Mouse (Mus musculus) layer of hippocampus, postnatal 25 days (tissue): ENCODE measurements around the gene Atxn7. TPM values are rescaled to one million over a fixed set of nuclear protein-coding genes. Genes with fewer than 3 reads are reported as not detected.
"Not testable (repeated sequence)": the region's sequence is repeated elsewhere in the genome, so short reads cannot be mapped to it uniquely, and the experiment has no call there.

Experiments used
- DNase-seq, 2 experiments: peaks; one replicate each; pipeline ENCODE4 v3.0.0; 2022; ENCODE audit warnings: mixed read lengths in 2 of 2, low spot score in 1 of 2; ENCODE audit errors: extremely low spot score in 1 of 2
- total RNA-seq, 2 experiments: library from RNA; stranded (reverse); gene quantifications; 2 replicates each; pipeline ENCODE4 v1.2.3; 2021

The Atxn7 gene
- total RNA-seq, 2 experiments from 2014 or later, result 22.1 to 29.4 TPM

- no peak for DNase-seq
These were observed 20.0 kb downstream of the Atxn7 start for GRCm38 (mm10) chr14:13981286-13981685.

DNA sequence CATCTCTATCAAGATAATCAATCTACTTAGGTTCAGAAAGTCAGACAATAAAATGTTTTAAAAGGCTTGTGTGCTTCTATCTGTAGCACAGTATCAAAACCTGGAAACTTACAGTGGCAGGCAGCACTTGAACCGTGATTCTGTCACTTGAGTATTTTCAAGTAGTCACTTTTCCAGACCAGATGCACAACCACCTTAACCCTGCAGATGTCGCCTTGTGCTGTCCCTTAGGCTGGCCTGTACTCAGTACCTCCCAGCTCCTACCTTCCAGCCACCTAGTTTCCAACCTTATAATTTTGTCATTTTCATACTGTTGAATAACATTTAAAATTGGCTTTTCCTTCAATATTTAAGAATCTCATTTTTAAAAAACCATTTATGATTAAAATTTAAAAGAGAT, 20.9 kb downstream of the Atxn7 start:
- no peak for DNase-seq

GRCm38 (mm10) chr14:13988397-13988796, 27.2 kb downstream of the Atxn7 start:
- DNase-seq, result no peak

GRCm38 (mm10) chr14:13990741-13991140, 29.5 kb downstream of the Atxn7 start:
- no peak for DNase-seq

DNA sequence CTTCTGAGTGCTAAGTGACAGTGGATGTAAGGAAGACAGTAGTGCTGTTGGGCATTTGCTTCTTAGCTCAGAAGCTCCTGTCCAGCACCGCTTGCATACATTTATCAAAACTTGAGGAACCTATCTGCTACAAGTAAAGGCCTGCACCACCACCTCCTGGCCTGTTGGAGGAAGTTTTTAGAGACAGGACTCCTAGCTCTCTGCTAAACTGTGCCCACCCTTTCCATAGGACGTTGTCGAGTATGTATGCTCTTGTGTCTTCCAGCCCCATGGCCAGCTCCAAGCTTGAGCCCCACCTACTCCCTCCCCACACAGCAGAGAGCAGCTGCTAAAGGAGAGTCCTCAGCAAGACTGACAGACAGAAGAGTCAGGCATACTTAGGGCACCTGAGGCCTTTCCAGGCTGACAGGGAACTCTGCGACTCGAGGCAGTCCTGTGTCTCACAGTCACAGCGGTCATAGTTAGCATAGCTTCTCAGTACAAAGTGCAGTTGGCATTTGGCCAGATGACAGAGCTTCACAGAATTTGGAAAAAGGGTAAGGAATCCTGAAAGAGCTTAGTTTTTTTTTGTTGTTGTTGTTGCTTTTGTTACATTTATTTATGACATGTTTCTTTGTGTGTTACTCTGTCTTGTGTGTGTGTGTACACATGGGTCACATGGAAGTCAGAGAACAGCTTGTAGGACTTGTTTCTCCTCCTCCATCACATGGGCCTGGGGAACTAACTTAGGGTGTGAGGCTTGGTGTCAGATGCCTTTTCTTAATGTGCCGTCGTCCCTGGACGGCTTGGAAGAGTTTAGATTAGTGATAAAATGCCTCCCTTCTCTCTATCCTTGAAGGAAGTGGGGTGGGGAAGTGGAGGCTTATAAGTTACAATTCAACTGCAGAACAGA, 34.2 kb downstream of the Atxn7 start:
- DNase-seq, result no peak

GRCm38 (mm10) chr14:14002771-14003170, 41.5 kb downstream of the Atxn7 start:
- no peak for DNase-seq

GRCm38 (mm10) chr14:14009712-14010111, 48.5 kb downstream of the Atxn7 start:
- no peak for DNase-seq

DNA sequence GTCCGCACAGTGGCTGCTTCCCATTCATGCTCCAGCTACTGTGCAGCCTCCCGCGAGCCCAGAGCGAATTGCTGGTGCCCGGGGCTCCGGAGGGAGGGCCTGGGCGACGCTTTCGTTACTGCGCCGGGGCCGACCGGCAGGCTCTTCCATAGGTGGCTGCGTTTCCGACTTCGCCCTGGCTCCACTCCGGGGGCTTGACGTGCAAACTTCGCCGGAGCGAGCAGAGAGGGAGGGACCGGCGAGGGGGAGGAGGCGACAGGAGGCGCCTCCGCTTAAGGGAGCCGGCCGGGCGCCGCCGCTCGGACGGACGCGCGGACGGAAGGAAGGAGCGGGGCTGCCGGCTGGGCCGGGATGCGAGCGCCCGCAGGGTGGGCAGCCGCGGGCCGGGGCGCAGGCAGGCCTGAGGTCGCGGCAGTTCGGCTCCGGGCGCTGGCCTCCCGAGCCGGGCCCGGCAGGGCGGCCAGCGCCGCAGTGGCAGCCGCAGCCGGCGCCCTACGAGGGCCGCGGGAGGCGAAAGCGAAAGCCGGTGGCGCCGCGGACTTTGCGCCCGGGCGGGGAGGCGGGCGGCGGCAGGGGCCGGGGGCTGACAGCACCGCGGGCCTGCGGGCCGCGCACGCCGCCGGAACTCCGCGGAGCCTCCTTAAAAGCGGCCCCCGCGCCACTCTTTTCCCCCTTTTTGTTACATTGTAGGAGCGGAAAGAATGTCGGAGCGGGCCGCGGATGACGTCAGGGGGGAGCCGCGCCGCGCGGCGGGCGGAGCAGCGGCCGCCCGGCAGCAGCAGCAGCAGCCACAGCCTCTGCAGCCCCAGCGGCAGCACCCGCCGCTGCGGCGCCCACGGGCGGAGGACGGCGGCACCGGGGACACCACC, 51.4 kb downstream of the Atxn7 start:
- peak; percentile 72 to 79 for DNase-seq

GRCm38 (mm10) chr14:14013252-14013711, 52.0 kb downstream of the Atxn7 start:
- DNase-seq, result no peak

DNA sequence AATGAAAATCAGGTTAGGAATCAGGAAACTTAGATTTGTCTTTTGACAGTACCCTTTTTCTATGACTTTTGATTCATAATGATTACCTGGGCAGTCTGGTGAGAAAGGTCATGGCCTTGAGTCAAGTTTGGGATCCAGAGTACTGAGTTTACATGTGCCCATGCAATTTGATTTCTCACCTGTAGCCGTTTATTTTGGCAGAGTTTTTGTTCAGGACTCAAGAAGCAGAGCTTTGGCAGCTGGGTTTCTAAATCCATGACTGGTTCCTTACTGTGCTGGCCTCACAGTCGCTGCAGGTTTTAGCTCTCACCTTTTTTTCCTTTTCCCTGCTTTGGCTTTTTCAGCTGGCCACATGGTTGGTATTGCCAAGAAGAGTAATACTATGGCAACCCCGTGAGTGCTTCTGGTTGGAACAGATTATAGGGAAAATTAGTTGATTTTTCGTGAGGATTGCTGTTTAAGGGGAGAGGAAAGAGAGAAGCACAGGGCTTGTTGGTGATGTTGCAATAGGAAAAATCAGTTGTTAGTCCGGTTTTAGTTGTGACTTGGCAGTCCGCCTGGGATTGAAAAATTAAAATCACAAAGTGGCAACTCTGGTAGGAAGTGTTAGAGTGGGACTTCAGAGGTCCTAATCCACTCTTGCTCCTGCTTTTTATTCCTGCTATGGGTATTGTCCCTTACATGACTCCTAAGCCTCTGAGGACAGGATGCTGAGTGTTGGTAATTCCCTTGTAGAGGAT, 53.6 kb downstream of the Atxn7 start:
- no peak for DNase-seq

- DNase-seq, result no peak
These were observed 58.1 kb downstream of the Atxn7 start for GRCm38 (mm10) chr14:14019155-14019894.

DNA sequence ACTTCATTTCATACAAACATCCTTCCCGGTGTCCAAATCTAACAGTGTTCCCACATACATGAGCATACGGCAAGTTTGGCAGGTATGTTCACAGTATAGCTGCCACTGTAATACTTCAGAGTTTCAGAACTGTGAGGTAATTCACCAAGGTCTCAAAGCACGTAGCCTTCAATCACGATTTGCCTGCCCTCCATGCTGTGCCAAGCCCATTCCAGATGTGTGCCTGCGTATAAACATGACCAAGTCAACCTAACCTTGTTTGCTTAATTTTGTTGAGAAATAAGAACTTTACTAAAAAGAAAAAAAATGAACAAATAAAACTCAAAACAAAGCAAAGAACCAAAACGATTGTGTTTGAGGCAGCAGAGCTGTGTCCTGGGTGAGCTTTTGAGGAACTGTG, 60.0 kb downstream of the Atxn7 start:
- no peak for DNase-seq

GRCm38 (mm10) chr14:14025870-14026269, 64.6 kb downstream of the Atxn7 start:
- no peak for DNase-seq

GRCm38 (mm10) chr14:14030621-14031020, 69.4 kb downstream of the Atxn7 start:
- DNase-seq, result no peak

DNA sequence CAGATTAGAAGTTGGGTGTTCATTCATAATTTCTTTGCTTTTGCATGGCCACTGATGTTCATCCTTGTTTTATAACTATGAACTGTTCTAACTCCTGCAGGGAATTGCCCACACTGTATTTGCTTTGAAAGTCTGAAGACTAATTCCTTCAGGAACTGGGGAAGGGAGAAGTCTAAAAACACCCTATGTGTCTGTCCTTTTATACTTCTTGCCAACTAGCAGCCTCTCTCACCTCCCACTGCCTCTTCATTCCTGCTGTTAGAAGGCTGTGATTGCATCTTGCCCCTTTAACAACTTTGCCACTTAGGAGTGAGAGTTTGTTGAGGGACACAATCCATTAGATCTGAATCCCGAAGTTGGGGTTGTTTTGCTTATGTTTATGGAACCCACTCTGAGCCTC, 71.6 kb downstream of the Atxn7 start:
- no peak for DNase-seq

DNA sequence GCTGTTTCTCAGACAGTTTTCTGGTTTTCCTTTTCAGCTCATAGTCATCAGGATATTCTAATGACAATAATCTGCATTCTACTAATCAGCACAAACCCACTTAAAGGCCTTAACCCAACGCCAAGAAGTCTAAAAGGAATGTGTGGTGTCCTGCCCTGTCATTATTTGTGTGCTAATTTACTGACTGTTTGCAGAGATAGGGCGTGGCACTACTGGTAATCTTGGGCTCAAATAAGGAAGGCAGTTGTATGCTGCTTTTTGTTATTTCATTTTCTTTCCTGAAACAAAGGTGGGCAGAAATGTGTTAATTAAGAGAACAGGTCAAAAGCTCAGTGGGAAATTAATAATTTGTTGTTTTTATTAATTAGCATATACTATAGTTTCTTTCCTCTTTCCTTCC, 75.1 kb downstream of the Atxn7 start:
- DNase-seq, result no peak

DNA sequence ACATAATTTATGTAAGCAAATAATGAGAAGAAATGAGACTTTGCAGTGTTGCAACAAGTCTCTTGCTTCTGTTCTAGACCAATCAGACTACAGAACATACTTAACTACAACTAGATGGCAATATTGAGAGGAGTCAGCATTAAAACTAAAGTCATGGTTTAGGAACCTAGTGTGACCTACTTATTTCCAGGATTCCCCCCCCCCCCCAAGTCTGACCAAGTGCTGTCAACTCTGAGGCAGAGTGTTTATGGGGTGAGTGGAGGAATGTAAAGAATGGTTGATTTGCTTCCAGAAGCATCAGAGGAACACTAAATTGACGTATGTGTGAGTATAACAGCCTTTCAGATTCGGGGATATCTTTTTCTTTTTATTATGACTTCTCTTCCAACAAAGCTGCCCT, 77.0 kb downstream of the Atxn7 start:
- no peak for DNase-seq

GRCm38 (mm10) chr14:14042336-14042735, 81.1 kb downstream of the Atxn7 start:
- no peak for DNase-seq

- no peak for DNase-seq
These were observed 93.1 kb downstream of the Atxn7 start for GRCm38 (mm10) chr14:14054386-14054785.

GRCm38 (mm10) chr14:14059606-14060005, 98.4 kb downstream of the Atxn7 start:
- not testable (repeated sequence) for DNase-seq
